Mouse (Mus musculus) intestine, embryonic 14.5 days (tissue): ENCODE results near the gene Il2rb. TPM values are rescaled to one million over a fixed set of nuclear protein-coding genes. Genes with fewer than 3 reads are reported as not detected.
A peak's percentile ranks its signal among the peaks of the same experiment; 100 is the strongest.

Source experiments
- ATAC-seq: fragments of 200-750 bp; cut with Nextera tagmentation; replicated peaks from 2 replicates; pipeline ENCODE4 v1.8.0; 2017; ENCODE audit warnings: low read depth, moderate number of reproducible peaks, moderate TSS enrichment, moderate library complexity; ENCODE audit not compliant: low FRiP score, low TSS enrichment
- DNase-seq: peaks from one replicate; pipeline ENCODE4 v3.0.0-alpha.2; 2018; ENCODE audit warnings: low spot score
- H3K27ac ChIP-seq: fragments of 300-500 bp; sonication (generic); 2 replicates; pipeline ENCODE4 v1.5.1; 2014; ENCODE audit warnings: low read depth, mild to moderate bottlenecking, control low read depth
- H3K27me3 ChIP-seq: fragments of 300-500 bp; sonication (generic); replicated peaks from 2 replicates; pipeline ENCODE4 v1.6.1; 2014; ENCODE audit warnings: low read length, control low read depth; ENCODE audit not compliant: control insufficient read depth, insufficient read depth
- H3K36me3 ChIP-seq: fragments of 300-500 bp; sonication (generic); 2 replicates; pipeline ENCODE4 v1.6.1; 2014; ENCODE audit warnings: low read length, control low read depth; ENCODE audit not compliant: control insufficient read depth, insufficient read depth
- H3K4me1 ChIP-seq: fragments of 300-500 bp; sonication (generic); replicated peaks from 2 replicates; pipeline ENCODE4 v1.6.1; 2014; ENCODE audit warnings: low read length, control low read depth, mixed read lengths; ENCODE audit not compliant: control insufficient read depth, insufficient read depth
- H3K4me2 ChIP-seq: fragments of 300-500 bp; sonication (generic); 2 replicates; pipeline ENCODE4 v1.6.1; 2014; ENCODE audit warnings: low read length
- H3K4me3 ChIP-seq: fragments of 300-500 bp; sonication (generic); 2 replicates; pipeline ENCODE4 v1.5.1; 2014; ENCODE audit warnings: low read depth, low read length, control low read depth, mixed read lengths
- H3K9ac ChIP-seq: fragments of 300-500 bp; sonication (generic); 2 replicates; pipeline ENCODE4 v1.6.1; 2014; ENCODE audit warnings: mild to moderate bottlenecking, low read length
- H3K9me3 ChIP-seq: fragments of 300-500 bp; sonication (generic); 2 replicates; pipeline ENCODE4 v1.6.1; 2016; ENCODE audit warnings: low read length, control low read depth; ENCODE audit not compliant: control insufficient read depth
- WGBS: fragments of 180-500 bp; shearing (Covaris S2); extraction: QIAGEN DNeasy Blood & Tissue Kit; methylation state at CpG from one replicate; pipeline ENCODE4 v1.1.7; 2014; 5-methylcytosine and 5-hydroxymethylcytosine counted together
- polyA plus RNA-seq: library from polyadenylated mRNA; unstranded; fragments of >200 nt; fragmentation: Nextera tagmentation; extraction: Ambion mirVana; gene quantifications from 2 replicates; pipeline ENCODE4 v1.2.1, GENCODE M21; 2014

Gene Il2rb
- polyA plus RNA-seq, 1 experiment from 2014 or later = 1.1 TPM

GRCm38 (mm10) chr15:78435681-78436080, 59.4 kb downstream of the Il2rb start:
- no peak overlapping the region for H3K27ac ChIP-seq
- H3K4me2 ChIP-seq = no peak overlapping the region
- peaks cover 7% of the 10 kb centered on the region for H3K4me1 ChIP-seq
- H3K36me3 ChIP-seq = peaks cover 18% of the 10 kb centered on the region
- DNase-seq (no peak), ATAC-seq (no peak)
- H3K9me3 ChIP-seq = no peaks in the 10 kb centered on the region
- H3K4me3 ChIP-seq = no peak overlapping the region
- no peak overlapping the region for H3K9ac ChIP-seq
- WGBS = 80% methylated on average over 11 of the region's 11 CpGs
- H3K27me3 ChIP-seq = no peaks in the 10 kb centered on the region

DNA sequence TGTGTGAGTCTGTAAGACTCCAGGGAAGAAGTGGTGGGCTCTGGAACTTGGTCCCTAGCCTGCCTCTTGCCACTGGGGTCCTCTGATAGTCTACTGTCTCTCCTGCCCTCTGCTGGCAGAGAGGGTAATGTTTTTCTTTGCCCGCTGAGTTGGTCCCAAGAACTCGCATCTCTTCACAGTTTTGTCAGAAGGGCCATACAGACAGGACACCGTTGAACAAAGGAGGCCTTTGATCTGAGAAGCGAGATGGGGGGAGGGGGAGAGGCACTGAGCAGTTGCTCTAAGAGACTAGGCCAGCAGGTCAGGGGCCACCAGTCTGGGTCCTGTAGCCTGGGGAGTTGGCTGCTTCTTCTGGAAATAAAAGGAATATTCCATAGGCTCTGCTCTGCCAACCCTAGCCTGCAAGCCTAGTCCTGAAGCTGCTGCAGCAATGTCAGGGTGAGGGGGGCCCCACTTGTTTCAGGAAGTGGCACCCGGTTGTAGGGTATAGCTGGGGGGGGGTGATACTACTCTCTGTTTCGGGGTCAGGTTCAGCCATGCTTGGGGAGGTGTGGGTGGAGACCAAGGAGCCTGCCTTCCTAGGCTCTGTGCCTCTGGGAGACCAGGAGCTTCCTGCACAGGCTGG, 60.1 kb downstream of the Il2rb start:
- no peak for ATAC-seq
- no peak overlapping the region for H3K4me3 ChIP-seq
- no peak overlapping the region for H3K27ac ChIP-seq
- peaks cover 18% of the 10 kb centered on the region for H3K36me3 ChIP-seq
- 41% methylated on average over 6 of the region's 6 CpGs for WGBS
- no peaks in the 10 kb centered on the region for H3K27me3 ChIP-seq
- no peak overlapping the region for H3K4me2 ChIP-seq
- H3K4me1 ChIP-seq = peaks cover 7% of the 10 kb centered on the region
- peak; percentile 64 for DNase-seq
- H3K9me3 ChIP-seq = no peaks in the 10 kb centered on the region
- no peak overlapping the region for H3K9ac ChIP-seq

GRCm38 (mm10) chr15:78431541-78432121, 63.4 kb downstream of the Il2rb start:
- no peak overlapping the region for H3K4me3 ChIP-seq
- ATAC-seq = no peak
- peaks cover 9% of the 10 kb centered on the region for H3K4me1 ChIP-seq
- 82% methylated on average over 7 of the region's 7 CpGs for WGBS
- H3K9ac ChIP-seq = no peak overlapping the region
- no peaks in the 10 kb centered on the region for H3K9me3 ChIP-seq
- no peak overlapping the region for H3K27ac ChIP-seq
- peaks cover 18% of the 10 kb centered on the region for H3K36me3 ChIP-seq
- no peak for DNase-seq
- no peak overlapping the region for H3K4me2 ChIP-seq
- 0 out of 2 replicates have a peak, but pooled peaks cover 9% of the 10 kb centered on the region for H3K27me3 ChIP-seq

GRCm38 (mm10) chr15:78430874-78431273, 64.2 kb downstream of the Il2rb start:
- Histone ChIP-seq H3K4me2 (no peak overlapping the region), H3K36me3 (peaks cover 17% of the 10 kb centered on the region), H3K4me1 (peaks cover 9% of the 10 kb centered on the region), H3K9me3 (no peaks in the 10 kb centered on the region), H3K9ac (no peak overlapping the region), H3K27ac (no peak overlapping the region), H3K27me3 (0 out of 2 replicates have a peak, but pooled peaks cover 9% of the 10 kb centered on the region), H3K4me3 (no peak overlapping the region)
- ATAC-seq (no peak), DNase-seq (no peak)
- 88% methylated on average over 10 of the region's 10 CpGs for WGBS

- Histone ChIP-seq H3K36me3 (peaks cover 12% of the 10 kb centered on the region), H3K9me3 (no peaks in the 10 kb centered on the region), H3K4me1 (peaks cover 9% of the 10 kb centered on the region), H3K27ac (no peak overlapping the region), H3K4me3 (0 out of 2 replicates have a peak overlapping the region, but pooled peaks have one; percentile 58), H3K4me2 (peak overlapping the region; percentile 68), H3K9ac (peak overlapping the region; percentile 58; the same call in 1 of the 2 replicates), H3K27me3 (0 out of 2 replicates have a peak, but pooled peaks cover 9% of the 10 kb centered on the region)
- ATAC-seq (no peak), DNase-seq (no peak)
- 79% methylated on average over 13 of the region's 13 CpGs for WGBS
Observed at GRCm38 (mm10) chr15:78429871-78430622, 65.0 kb downstream of the Il2rb start.

Other genes with a start within 250 kb of the Il2rb start
- gene Csf2rb2, start 189.6 kb downstream of the Il2rb start, polyA plus RNA-seq = 0.15 and 0.22 TPM in 2 replicates
- 1.4 and 1.8 TPM in 2 replicates for gene Csf2rb, start 169.5 kb downstream of the Il2rb start, polyA plus RNA-seq
- not detected in 2 replicates for gene Tex33, start 99.4 kb downstream of the Il2rb start, polyA plus RNA-seq
- 10.9 and 15.9 TPM in 2 replicates for gene Tst, start 89.4 kb downstream of the Il2rb start, polyA plus RNA-seq
- gene Mpst, start 88.9 kb downstream of the Il2rb start, polyA plus RNA-seq = 2.1 and 2.7 TPM in 2 replicates
- 35.0 and 37.7 TPM in 2 replicates for gene Kctd17, start 66.7 kb downstream of the Il2rb start, polyA plus RNA-seq
- gene Tmprss6, start 26.6 kb downstream of the Il2rb start, polyA plus RNA-seq = 0.09 TPM in 1 of 2 replicates, not detected in the other
- gene C1qtnf6, start 36.1 kb upstream of the Il2rb start, polyA plus RNA-seq = 30.1 and 34.9 TPM in 2 replicates
- gene Sstr3, start 49.4 kb upstream of the Il2rb start, polyA plus RNA-seq = 0.22 TPM in 1 of 2 replicates, not detected in the other
- gene Rac2, start 77.5 kb upstream of the Il2rb start, polyA plus RNA-seq = 16.7 and 17.5 TPM in 2 replicates
- 3.5 and 4.3 TPM in 2 replicates for gene Cyth4, start 101.8 kb upstream of the Il2rb start, polyA plus RNA-seq
- 0.03 TPM in 1 of 2 replicates, not detected in the other for gene Elfn2, start 223.5 kb upstream of the Il2rb start, polyA plus RNA-seq